Mouse (Mus musculus): ENCODE measurements at regions not wholly inside any gene's neighbourhood (a gene's known extent, or its start where the extent isn't known, plus 50 kb on each side); places are given as distances from the start of the nearest gene placed in this dataset.

GRCm38 (mm10) chr16:45331236-45331635, 77.6 kb downstream of the Cd200 start:
- no peak for DNase-seq (ENCODE audit: low read depth, low spot score)

GRCm38 (mm10) chr16:45330298-45330697, 78.6 kb downstream of the Cd200 start:
- peak; percentile 55 for DNase-seq (ENCODE audit: low read depth, low spot score)

- DNase-seq (ENCODE audit: low read depth, low spot score) = no peak
Measured at GRCm38 (mm10) chr16:45329716-45330115, 79.1 kb downstream of the Cd200 start.

- no peak for DNase-seq (ENCODE audit: low read depth, low spot score)
Measured at GRCm38 (mm10) chr16:45327103-45327502, 81.8 kb downstream of the Cd200 start.

GRCm38 (mm10) chr16:45311479-45311878, 87.4 kb downstream of the Btla start:
- no peak for DNase-seq (ENCODE audit: low read depth, low spot score)

Measured in CD4-positive, CD25-positive, alpha-beta regulatory T cell, adult 2 months (primary cell).